Mouse (Mus musculus) olfactory bulb, adult 2 months (tissue): ENCODE results near the gene Slc12a8.

ENCODE experiments used
- CTCF ChIP-seq: fragments of 200-500 bp; IDR thresholded peaks from 2 replicates; pipeline ENCODE4 v1.5.1; 2012; ENCODE audit warnings: low read depth, mild to moderate bottlenecking, low read length, moderate library complexity; ENCODE audit not compliant: insufficient read depth
- POLR2A ChIP-seq: fragments of 200-500 bp; IDR thresholded peaks from 2 replicates; pipeline ENCODE4 v1.6.1; 2012; ENCODE audit warnings: mild to moderate bottlenecking, low read depth, low read length, moderate library complexity; ENCODE audit not compliant: insufficient read depth

DNA sequence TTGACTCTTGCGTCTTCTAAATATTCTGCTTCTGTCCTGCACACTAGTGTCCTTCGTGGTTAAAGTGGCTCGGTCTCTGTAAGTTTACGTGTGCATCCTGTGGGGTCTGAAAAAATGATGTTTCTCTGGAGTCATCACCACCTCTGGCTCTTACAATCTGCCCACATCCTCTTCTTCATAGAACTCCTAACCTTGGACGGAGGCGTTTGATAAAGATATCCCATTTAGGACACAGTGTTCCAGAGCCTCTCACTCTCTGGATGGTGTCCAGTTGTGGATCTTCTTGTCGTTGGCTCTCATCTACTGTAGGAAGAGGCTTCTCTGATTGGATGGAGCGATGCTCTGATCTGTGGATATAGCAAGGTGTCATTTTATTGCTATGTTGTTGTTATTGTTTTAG lies 65.4 kb downstream of the Slc12a8 start:
- TF ChIP-seq POLR2A = no peak
- no peak for TF ChIP-seq CTCF
